Mouse (Mus musculus) c-Kit-negative CD71-positive TER-119-positive erythroid progenitor cells, embryonic 14.5 days (primary cell): Measurements from ENCODE around the gene Rad51b.

Source experiments
- DNase-seq: peaks from one replicate; pipeline ENCODE4 v3.0.0-alpha.2; 2013; ENCODE audit warnings: low read depth, low spot score

Rad51b gene

DNA sequence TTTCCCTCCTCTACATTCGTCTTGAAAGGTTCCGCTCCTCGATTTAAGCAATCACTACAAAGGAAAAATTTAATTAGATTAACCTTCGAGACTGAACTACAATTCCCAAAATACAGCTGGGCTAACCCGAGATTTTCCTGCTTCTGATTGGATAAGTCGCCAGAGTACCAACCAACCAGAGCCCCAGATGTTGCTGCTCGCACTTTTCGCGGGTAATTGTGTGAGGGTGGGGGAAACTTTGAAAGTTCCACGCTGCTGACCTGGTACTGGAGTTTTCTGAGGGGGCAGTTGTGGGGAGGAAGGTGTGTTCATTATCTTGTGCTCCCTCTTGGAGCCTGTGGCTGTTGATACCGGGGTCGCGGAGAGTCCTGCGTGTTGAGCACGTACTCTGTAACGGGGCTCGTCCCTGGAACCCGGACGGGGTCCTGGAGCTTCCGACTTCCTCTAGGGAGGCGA, at the start of gene Rad51b:
TSS of gene Rad51b (plus strand) at position 162 of the 456 bp plus-strand sequence.
- DNase-seq = peak; percentile 87

DNA sequence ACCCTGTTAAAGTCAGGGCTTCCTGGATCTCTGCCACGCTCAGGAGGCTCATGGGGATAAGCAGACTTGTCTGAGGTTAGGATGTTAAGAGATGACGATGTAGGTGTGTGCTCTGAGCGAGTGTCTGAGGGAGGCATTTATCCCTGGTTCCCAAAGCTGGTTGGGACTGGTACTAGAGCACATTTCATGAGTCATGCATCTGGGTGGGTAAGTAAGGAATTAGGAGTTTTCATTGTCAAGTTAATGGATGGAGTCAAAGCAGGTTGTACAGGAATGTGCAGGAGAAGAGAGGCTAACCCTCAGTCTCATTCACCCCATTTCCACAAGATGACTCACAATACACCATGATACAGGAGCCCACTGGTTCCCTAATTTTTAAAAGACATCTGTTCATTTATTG, 49.0 kb upstream of the Rad51b start:
- DNase-seq = no peak

DNA sequence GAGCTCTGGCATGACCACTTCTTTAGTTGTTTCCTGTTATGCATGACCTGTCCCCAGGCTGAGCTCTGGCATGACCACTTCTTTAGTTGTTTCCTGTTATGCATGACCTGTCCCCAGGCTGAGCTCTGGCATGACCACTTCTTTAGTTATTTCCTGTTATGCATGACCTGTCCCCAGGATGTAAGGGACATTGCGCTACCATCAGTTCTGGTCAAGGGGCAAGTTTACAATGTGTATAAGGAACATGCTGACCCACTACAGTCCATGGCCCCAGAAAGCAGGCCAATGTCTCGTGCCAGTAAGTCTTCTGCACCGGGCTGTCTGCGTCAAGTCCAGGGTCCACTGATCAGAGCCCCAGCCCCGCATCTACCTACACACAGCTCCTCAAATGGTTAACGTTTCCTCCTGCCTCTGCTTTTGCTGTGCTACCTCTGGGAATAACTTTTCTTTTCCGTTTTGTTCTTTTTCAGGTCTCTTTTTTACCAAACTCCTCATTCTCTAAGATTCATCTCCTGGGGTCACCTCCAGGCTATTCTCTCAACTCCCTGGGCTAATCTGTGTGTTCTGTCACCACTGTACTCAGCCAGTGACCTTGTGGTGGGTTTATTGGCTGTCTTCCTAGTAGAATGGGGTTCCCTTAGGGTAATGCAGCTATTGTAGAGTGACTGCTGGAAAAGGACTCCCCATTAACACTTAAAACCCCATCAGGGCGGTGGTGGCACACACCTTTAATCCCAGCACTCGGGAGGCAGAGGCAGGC, 43.6 kb upstream of the Rad51b start:
- DNase-seq = no peak

DNA sequence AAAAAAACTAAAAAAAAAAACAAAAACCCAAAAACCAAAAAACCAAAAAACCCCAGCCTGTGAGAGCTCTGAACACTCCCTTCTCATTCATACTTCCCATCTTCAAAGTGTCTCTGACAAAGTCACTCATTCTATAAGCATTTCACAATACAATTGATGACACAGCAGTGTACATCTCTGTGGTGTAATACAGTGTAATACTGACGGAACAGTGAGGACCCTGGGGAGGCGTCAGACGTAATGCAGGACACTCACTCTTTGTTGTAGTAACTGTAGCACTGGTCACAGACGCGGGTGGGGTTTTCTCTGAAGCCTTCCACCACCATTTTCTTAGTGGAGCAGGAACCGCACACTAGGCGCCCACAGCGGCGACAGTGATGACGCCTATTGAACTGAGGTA, 42.1 kb upstream of the Rad51b start:
- no peak for DNase-seq

DNA sequence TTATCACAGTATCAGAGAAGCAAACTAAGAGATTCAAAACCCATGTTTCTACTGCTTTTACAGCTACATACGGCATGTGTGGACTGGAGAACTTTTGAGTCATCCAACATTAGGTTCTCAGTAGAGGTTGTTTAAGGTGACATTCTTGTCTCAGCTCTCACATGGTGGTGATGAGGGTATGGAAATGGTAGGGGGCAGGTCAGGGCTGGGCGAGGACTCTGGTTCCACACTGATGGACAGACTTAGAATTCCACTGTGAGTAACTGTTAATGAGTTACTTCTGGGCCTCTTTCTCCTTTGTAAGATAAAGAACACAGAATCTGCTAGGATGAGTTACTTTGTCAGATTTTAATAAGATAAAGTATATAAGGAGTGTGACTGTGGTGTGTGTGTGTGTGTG, 36.9 kb upstream of the Rad51b start:
- DNase-seq = no peak

DNA sequence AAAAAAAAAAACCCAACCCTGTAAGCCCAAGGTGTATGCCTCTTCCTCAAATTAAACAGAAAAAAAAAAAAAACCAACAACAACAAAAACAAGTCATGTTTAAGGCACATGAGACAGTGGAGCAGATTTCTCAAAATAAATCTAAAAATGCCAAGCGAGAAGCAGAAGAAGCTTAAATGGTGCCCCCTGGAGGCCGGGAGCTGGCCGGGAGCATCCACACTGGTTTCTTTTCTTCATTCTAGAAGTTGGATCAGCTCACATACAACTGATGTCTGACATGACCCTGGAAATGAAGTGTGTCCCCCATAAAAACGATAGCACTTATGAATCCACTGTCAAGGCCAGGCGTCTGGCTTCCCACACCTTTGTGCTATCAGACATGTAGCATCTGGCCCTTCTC, 36.0 kb upstream of the Rad51b start:
- no peak for DNase-seq

DNA sequence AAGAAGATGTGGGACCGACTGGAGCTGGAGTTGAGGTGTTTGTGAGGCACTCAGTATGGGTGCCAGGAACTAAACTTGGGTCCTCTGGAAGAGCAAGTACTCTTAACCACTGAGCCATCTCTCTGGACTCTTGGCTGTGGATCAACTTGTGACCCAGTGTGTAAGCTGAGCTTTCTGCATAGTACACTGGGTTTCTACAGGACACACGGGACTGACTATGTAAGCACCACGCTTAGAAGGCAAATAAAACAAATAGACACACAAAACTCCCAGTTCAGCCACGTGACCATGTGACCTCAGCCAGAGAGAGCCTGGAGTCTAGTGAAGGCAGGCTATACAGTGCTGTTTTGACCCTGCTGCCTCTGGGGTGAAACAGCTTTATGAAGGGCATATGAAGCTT, 24.5 kb upstream of the Rad51b start:
- DNase-seq = no peak

DNA sequence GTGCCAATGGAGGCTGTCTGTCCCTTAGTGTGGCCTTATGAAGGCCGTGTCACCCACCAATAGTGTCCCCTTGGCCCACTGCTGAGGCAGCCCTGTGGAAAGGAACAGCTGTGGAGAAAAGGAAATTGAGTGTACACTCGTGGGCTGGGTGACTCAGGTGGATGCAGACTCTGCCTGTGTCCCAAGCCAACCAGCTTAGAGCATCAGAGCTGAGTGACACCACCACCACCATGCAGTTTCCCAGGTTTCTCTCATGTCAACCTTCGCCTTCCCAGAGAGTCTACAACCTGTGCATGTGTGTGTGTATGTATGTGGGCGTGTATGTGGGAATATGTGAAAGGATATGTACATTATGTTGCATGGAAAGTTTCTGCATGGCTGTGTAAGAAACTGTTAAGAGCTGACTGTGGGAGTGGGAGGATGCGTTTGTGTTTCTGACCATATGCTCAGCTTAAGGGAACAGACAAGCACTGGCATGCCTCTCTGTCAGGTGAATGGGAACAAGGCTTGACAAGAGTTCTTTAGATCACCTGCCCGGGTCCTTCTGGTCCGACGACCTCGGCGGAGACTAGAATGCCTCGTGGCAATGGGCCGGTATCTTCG, 17.5 kb upstream of the Rad51b start:
- no peak for DNase-seq

DNA sequence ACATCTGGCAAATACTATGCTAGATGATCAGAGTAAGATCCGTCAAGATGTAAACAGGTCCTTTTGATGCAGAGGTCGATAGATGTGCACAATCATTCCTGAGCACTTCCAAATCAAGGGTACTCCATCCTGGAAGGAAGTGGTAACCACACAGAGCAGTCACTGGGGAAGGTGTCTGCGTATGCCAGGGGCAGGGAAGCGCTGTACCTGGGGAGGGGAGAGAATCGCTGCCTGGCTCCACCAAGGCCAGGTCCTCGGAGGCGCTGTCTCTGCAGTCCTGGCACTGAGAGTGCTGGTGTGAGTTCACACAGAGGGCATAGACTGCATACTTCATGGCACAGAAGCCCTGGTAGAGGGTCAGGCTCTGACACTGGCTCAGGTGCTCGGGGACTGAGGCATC, 14.5 kb upstream of the Rad51b start:
- no peak for DNase-seq

DNA sequence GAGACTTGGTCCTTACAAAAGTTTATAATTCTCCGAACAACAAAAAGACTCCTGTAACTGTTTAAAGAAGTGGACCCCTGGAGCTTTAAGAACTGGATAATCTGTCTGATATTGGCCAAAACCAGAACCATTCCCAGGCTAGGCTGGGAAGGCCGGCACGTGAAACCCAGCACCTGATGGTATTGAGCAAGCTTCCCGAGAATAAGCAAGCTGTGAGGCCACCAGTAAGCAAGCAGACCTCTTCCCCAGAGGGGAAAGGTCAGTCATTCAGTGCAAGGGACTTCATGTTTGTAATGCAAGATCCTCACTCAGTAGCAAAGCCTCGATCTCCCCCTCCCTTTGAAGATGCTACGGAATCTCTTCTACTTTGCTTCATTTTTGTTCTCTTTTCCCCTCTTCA, 4.2 kb upstream of the Rad51b start:
- DNase-seq = no peak

DNA sequence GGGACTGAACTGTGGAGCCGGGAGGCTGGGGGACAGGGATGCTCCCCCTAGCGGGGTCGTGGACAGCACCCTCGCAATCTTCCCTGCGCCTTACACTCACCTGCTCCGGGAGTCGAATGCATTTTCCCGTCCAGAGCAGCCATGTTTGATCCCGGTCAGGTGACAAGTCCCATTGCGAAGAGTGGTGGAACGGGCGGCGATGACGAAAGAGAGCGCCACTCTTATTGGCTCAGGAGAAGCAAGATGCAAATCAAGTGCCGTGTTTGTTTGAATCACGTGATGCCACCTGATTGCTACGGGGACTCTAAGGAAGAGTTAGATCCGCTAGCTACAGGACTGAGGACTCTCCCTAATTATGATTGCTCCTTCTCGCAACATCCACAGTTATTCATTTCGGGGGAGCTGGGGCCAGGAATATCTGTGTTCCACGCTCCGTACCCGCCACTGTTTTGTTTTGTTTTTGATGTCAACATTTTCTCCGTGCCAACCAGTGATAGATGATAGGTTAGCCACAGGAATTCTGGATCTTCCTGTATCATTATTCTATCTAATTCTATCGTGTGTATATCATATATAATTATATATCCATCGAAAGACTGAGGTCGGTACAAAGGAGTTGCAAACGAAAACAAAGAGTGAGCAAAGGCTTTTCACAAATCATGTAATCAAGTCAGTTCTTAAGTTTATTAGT, 811 bp upstream of the Rad51b start, which contains the start of gene Zfyve26:
TSS of gene Zfyve26 (minus strand) at position 179 of the 691 bp plus-strand sequence.
- DNase-seq = peak; percentile 95

DNA sequence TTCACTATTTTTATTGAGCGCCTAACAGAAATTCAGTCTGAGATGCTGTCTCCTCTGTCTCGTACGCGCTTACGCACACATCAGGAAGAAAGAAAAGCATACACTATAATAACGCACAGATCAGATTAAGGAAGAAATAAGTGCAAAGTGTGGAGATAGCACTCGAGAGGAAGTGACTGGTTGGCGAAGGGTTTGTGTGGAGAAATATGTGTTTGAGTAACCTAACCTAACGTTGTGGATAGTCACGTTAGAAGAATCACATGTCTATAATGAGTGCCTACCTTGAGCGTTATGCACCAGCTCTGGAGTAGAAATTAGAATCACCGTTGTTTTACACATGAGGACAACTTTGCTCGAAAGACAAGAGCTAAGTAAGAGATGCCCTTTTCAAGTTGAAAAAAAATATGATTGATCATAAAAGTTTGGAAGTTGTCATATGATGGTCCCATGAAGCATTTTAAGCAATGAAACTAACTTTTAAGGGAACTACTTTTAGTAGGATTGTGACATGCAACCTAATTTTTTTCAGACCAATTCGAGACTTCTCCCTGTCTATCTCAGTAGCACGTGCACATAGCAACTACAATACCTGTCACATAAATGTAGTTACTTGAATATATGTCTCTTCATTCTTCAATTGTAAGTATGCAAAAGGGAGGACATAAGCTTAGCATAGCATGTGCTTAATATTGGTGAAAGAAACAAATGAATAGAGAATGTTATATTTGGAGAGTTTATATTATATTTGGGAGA, 978 bp downstream of the Rad51b start:
- peak; percentile 25 for DNase-seq

DNA sequence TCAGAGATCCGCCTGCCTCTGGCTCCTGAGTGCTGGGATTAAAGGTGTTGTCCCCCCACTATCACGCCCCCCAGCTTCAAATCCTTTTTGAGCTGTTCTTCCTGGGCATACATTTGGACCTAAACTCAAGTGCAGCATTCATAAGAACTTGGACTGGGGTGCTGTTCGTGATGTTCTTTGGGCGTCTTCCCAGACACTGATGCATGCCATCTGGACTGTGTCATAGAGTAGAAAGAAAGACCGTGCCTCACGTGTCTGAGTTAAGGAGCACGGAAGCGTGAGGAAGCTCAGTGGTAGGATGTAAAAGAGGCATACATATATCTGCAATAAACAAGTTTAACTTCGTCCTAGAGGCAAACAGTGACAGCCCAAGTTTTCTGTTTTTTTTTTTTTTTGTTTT, 4.7 kb downstream of the Rad51b start:
- DNase-seq = no peak

DNA sequence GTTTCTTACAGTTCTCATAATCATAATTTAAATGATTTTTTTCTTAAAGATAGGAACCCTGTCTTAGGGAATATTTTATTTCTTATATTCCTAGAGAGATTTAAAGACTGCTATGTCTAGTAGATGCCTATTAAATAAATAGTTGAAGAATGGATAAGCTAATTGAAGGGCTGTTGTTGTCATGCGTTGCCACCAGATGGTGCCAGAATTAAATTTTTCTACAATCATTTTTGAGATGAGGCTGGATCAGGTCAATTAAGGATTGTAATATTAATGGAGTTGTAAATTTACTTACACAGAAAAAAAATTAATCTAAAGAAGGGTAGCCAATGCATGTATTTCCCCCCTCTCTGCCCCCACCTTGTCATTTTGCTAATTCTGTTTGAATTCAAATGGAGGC, 8.0 kb downstream of the Rad51b start:
- no peak for DNase-seq

DNA sequence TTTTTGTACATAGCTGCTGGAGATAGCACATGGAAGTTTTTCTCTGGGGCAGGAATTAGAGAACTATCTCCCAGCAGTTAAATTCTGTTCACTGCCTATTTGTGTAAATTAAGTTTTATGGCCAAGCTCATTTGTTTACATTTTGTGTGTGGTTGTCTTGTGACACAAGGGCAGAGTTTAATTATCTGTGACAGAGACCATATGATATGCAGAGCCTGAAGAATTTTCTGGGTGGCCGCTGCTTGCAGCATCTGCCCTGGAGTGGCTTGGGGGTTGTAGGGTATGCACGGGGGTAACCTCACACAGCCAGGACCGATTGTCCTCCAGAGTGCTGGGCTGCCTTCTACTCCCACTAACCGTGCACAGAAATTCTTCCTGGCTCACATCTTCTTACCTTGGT, 8.9 kb downstream of the Rad51b start:
- no peak for DNase-seq

DNA sequence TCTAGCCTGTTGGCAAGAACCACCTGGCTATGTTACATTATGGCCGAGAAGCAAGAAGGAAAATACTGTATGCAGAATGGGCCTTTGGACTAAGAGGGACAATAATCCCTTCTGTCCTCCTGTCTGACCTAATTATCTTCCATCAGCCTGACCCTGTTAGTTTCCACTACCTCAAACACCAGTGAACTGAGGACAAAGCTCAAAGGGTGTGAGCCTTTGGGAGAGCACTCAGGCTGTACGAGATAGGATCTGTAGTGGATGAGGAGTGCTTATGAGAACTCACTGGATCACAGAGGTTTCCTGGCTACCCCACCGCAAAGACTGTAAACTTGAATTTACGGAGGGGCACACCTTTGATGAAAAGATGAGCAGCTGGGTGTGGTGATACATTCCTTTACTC, 16.6 kb downstream of the Rad51b start:
- DNase-seq = no peak

DNA sequence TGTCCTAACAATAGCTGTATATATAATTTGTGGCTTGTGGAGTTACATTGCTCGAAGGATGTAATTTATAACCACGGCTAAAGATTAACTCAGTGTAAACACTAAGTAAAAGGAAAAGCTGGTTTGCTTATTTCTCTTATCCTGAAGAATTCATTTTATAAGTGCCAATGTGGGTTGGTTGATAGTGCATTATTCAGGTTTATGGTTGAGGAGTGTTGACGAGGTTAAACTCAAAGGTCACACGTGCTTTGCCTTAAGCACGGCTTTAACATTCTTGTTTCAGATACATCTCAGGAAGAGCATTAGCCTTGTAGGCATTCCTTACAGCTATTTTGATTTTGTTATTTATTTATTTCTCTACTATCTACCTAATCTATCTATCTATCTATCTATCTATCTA, 20.3 kb downstream of the Rad51b start:
- no peak for DNase-seq

DNA sequence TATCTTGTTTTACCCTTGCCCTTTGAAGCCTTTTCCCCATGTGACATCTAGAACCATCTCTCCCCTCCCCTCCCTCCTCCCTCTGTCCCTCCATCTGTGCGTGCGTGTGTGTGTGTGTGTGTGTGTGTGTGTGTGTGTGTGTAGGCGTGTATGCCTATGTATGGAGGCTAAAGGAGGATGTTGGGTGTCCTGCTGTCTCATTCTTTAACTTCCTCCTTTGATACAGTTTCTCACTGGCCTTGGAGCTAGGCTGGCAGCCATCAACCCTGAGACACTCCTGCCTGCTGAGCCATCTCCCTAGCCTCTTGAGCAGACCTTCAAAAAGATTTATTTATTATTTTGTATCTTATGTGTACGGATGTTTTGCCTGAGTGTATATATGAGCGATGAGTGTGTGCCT, 23.8 kb downstream of the Rad51b start:
- DNase-seq = no peak

DNA sequence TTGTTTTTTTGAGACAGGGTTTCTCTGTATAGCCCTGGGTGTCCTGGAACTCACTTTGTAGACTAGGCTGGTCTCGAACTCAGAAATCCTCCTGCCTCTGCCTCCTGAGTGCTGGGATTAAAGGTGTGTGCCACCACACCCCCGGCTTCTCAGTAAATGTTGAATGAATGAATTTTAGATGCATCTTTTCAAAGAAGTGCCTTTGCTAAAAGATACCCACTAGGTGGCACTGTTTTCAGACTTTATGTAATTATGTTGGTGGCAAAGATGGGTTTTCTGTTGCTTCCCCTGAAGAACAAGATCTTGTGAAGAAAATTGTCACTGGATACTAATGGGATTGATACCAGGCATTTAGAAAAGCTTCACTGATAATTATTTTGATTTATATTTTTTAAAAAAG, 25.5 kb downstream of the Rad51b start:
- peak; percentile 25 for DNase-seq

DNA sequence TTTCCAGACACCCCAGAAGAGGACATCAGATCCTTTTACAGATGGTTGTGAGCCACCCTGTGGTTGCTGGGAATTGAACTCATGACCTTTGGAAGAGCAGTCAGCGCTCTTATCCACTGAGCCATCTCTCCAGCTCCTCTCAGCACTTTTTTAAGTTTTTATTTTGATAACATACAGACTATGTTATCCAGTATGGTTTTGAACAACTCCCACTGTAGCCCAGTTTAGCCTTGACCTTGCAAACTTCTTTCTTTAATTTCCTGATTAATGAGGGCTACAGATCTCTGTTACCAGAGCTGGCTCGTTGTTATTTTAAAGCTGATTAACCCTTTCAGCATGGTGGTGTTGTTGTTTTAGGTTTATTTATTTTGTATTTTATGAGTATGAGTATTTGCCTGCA, 29.2 kb downstream of the Rad51b start:
- no peak for DNase-seq

DNA sequence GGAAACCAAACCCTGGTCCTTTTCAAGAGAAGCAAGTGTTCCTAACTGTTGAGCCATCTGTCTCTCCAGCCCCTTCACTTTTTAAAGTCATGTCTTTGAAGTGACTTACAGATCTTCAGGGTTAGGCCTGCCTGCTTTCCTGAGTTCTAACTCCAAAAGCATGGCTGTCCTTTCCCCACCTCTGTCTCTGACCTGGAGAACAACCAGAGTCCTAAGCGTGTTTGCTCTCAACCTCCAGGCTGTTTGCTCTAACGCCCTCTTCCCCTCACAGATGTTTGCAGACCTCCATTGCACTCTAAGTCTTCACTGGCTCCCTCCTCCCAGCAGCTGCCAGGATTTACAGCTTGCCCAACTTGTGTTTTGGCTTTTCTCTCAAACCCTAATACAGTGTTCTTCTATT, 29.7 kb downstream of the Rad51b start:
- no peak for DNase-seq

DNA sequence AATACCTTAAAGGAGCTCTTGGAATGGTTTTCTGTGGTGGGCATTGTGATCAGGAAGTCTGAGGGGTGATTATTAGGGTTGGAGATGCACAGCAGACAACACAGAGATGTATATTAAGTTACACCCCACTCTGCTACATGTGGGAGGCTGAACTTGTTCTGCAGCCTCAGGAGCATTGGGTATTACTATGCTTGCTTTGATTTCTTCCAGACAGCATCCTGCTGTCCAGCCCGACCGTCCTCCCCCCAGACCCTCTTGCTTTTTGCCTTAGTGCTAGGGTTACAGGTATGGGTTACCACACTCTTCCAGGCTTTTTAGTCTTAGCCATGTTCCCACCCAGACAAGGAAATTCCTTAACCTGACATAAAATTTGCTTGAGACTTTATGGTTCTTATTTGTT, 30.8 kb downstream of the Rad51b start:
- no peak for DNase-seq
